ENCODE assay signal across 8 mouse cellular contexts in the genomic region with DNA sequence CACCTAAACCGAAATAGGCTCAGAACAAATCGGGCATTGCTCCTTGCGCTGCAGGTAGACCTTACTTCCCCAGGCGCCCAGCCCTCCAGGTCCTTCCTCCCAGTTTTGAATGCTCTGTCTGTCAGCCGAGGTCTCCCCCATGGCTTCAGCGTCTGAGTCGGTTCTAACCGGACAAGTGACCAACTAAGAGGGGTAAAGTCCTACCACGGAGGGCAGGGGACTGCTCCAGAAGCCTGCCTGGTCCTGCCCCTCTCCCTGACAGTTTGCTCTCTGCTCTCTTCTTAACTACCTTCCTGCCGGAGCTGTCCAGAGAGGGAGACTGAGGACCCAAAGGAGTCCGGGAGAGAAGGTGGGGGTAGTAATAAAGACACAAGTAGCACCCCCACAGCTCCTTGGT. TPM values are rescaled to one million over a fixed set of nuclear protein-coding genes. Genes with fewer than 3 reads are reported as not detected.
A peak's percentile ranks its signal among the peaks of the same experiment; 100 is the strongest.
DNase-seq lines count a peak whose midpoint lies in the region; ATAC-seq and TF ChIP-seq lines count a peak whose summit lies in the region.

No protein-coding gene starts in this region.

- peaks cover 69% of the 10 kb centered on the region for H3K4me1 ChIP-seq in E14TG2a.4 (replicated peaks; ENCODE audit: low read depth, low read length)
- H3K4me1 ChIP-seq in embryonic facial prominence, embryonic 12.5 days, result peaks cover 26% of the 10 kb centered on the region
- peaks cover 52% of the 10 kb centered on the region for H3K4me1 ChIP-seq in heart, embryonic 13.5 days
- H3K4me1 ChIP-seq in kidney, postnatal 0 days (replicated peaks; ENCODE audit: insufficient read depth, low read length), result peaks cover 11% of the 10 kb centered on the region; the same call in 1 of the 2 replicates

- H3K27ac ChIP-seq in embryonic facial prominence, embryonic 12.5 days, result peak overlapping the region; percentile 100
- peak overlapping the region; percentile 99 for H3K27ac ChIP-seq in heart, embryonic 13.5 days (replicated peaks)
- peak overlapping the region; percentile 100 for H3K27ac ChIP-seq in kidney, postnatal 0 days

- H3K4me3 ChIP-seq in E14TG2a.4 (replicated peaks; ENCODE audit: low read length), result peak overlapping the region; percentile 82
- H3K4me3 ChIP-seq in embryonic facial prominence, embryonic 12.5 days, result peak overlapping the region; percentile 96
- peak overlapping the region; percentile 95 for H3K4me3 ChIP-seq in heart, embryonic 13.5 days
- peak overlapping the region; percentile 95 for H3K4me3 ChIP-seq in kidney, postnatal 0 days (replicated peaks; ENCODE audit: low read depth, low read length)

- H3K9ac ChIP-seq in embryonic facial prominence, embryonic 12.5 days, result peak overlapping the region; percentile 100
- peak overlapping the region; percentile 100 for H3K9ac ChIP-seq in heart, embryonic 13.5 days
- peak overlapping the region; percentile 100 for H3K9ac ChIP-seq in kidney, postnatal 0 days (ENCODE audit: low read depth, low read length)

- H3K27me3 ChIP-seq in E14TG2a.4 (ENCODE audit: insufficient read depth, low read length), result no peaks in the 10 kb centered on the region
- no peaks in the 10 kb centered on the region for H3K27me3 ChIP-seq in embryonic facial prominence, embryonic 12.5 days
- no peaks in the 10 kb centered on the region for H3K27me3 ChIP-seq in heart, embryonic 13.5 days (replicated peaks)
- no peaks in the 10 kb centered on the region for H3K27me3 ChIP-seq in kidney, postnatal 0 days (ENCODE audit: insufficient read depth, low read length)

- H3K36me3 ChIP-seq in E14TG2a.4 (ENCODE audit: insufficient read depth, low read length), result peaks cover 17% of the 10 kb centered on the region
- H3K36me3 ChIP-seq in embryonic facial prominence, embryonic 12.5 days, result no peaks in the 10 kb centered on the region
- H3K36me3 ChIP-seq in heart, embryonic 13.5 days, result peaks cover 11% of the 10 kb centered on the region
- H3K36me3 ChIP-seq in kidney, postnatal 0 days (ENCODE audit: insufficient read depth, low read length), result no peaks in the 10 kb centered on the region

- H3K9me3 ChIP-seq in E14TG2a.4 (ENCODE audit: low read length), result no peaks in the 10 kb centered on the region
- no peaks in the 10 kb centered on the region for H3K9me3 ChIP-seq in embryonic facial prominence, embryonic 12.5 days
- H3K9me3 ChIP-seq in heart, embryonic 13.5 days, result no peaks in the 10 kb centered on the region
- no peaks in the 10 kb centered on the region for H3K9me3 ChIP-seq in kidney, postnatal 0 days (replicated peaks; ENCODE audit: low read length)

- no peak for TF ChIP-seq CTCF in E14TG2a.4 (conservative IDR thresholded peaks at IDR 0.05; ENCODE audit: low read length)
- TF ChIP-seq CTCF in kidney, postnatal 0 days (IDR thresholded peaks at IDR 0.05; ENCODE audit: low read depth), result no peak

- no peak for ATAC-seq in embryonic facial prominence, embryonic 12.5 days (ENCODE audit: insufficient number of reproducible peaks, insufficient read depth, low FRiP score, low TSS enrichment)
- ATAC-seq in heart, embryonic 13.5 days (ENCODE audit: extremely low read depth, insufficient number of reproducible peaks, low FRiP score, low TSS enrichment), result no peak
- peak; percentile 61 for ATAC-seq in kidney, postnatal 0 days (replicated peaks; ENCODE audit: low FRiP score, low read depth)
- peak; percentile 14; the same call in 1 of the 2 replicates for ATAC-seq in megakaryocyte, adult 5-6 weeks (ENCODE audit: poor library complexity, severe bottlenecking)

- 2% methylated on average over 11 of the region's 11 CpGs for WGBS in embryonic facial prominence, embryonic 12.5 days
- WGBS in heart, embryonic 13.5 days, result 3% methylated on average over 11 of the region's 11 CpGs
- 3% methylated on average over 11 of the region's 11 CpGs for WGBS in kidney, postnatal 0 days

- DNase-seq in adrenal gland, adult 8-10 months, result peak; percentile 14
- peak; percentile 71 for DNase-seq in kidney, postnatal 0 days (ENCODE audit: low spot score)
- DNase-seq in spleen, adult 12 weeks (ENCODE audit: low spot score), result peak; percentile 39
- no peak for DNase-seq in layer of hippocampus, adult 18-20 months (ENCODE audit: low spot score in 2 of 2)

- H3K4me2 ChIP-seq in embryonic facial prominence, embryonic 12.5 days (replicated peaks), result peak overlapping the region; percentile 94
- peak overlapping the region; percentile 91 for H3K4me2 ChIP-seq in heart, embryonic 13.5 days
- H3K4me2 ChIP-seq in kidney, postnatal 0 days (ENCODE audit: low read length), result peak overlapping the region; percentile 75

RNA-seq across cellular contexts. Expression of a gene that starts 1.6 kb away (rescaled TPM):
- 10 to 100 TPM; 27.2 to 40.6 (median 31.4) TPM for total RNA-seq in adrenal gland, adult 8-10 months (2022)
- 10.8 and 12.9 TPM in 2 replicates for polyA plus RNA-seq in embryonic facial prominence, embryonic 12.5 days (2016; fragmentation: Nextera tagmentation; extraction: Ambion mirVana)
- 7.5 and 8.8 TPM in 2 replicates for polyA plus RNA-seq in heart, embryonic 13.5 days (2015; fragmentation: Nextera tagmentation; extraction: Ambion mirVana)
- 6.2 and 6.5 TPM in 2 replicates for polyA plus RNA-seq in kidney, postnatal 0 days (2015; fragmentation: Nextera tagmentation; extraction: Ambion mirVana)
- 35.5 and 36.0 TPM in 2 replicates for total RNA-seq in megakaryocyte, adult 5-6 weeks (2015)
- total RNA-seq in megakaryocyte, adult 5-6 weeks (2017), result 13.8 and 19.9 TPM in 2 replicates
- total RNA-seq in layer of hippocampus, adult 18-20 months (2021), result 10 to 100 TPM; 27.7 to 28.6 TPM

Comparison
In these comparisons a context has a peak if more than half of its experiments do, and no peak if none do; other contexts are left out.
1. DNase-seq: peak in adrenal gland, adult 8-10 months (single experiment), kidney, postnatal 0 days (single experiment) and spleen, adult 12 weeks (single experiment); none in layer of hippocampus, adult 18-20 months (0 of 2).
2. ATAC-seq: peak in kidney, postnatal 0 days (single experiment) and megakaryocyte, adult 5-6 weeks (single experiment); none in embryonic facial prominence, embryonic 12.5 days (single experiment) and heart, embryonic 13.5 days (single experiment).
3. Peak in every context shown above with its lines, with median percentiles within 50 percentile points of each other: H3K4me3 ChIP-seq, H3K27ac ChIP-seq, H3K4me2 ChIP-seq and H3K9ac ChIP-seq.